Mouse (Mus musculus) kidney, adult 2 months (tissue): ENCODE results near the gene Flvcr1. TPM values are rescaled to one million over a fixed set of nuclear protein-coding genes. Genes with fewer than 3 reads are reported as not detected.

Experiments used
- DNase-seq: peaks from one replicate; pipeline ENCODE4 v3.0.0; 2021
- H3K27ac ChIP-seq: fragments of 200-500 bp; 2 replicates; pipeline ENCODE4 v1.5.1; 2012; ENCODE audit warnings: low read depth, low read length, control low read depth, inconsistent platforms; ENCODE audit not compliant: insufficient read depth
- H3K27me3 ChIP-seq: fragments of 200-500 bp; replicated peaks from 2 replicates; pipeline ENCODE4 v1.6.1; 2012; ENCODE audit warnings: mild to moderate bottlenecking, moderate library complexity, low read length, inconsistent platforms; ENCODE audit not compliant: control insufficient read depth, insufficient read depth
- H3K36me3 ChIP-seq: fragments of 200-500 bp; 2 replicates; pipeline ENCODE4 v1.6.1; 2012; ENCODE audit warnings: mild to moderate bottlenecking, moderate library complexity, low read length, inconsistent platforms; ENCODE audit not compliant: control insufficient read depth, insufficient read depth
- H3K4me1 ChIP-seq: fragments of 200-500 bp; 2 replicates; pipeline ENCODE4 v1.6.1; 2011; ENCODE audit warnings: low read length; ENCODE audit not compliant: control insufficient read depth, insufficient read depth
- H3K4me3 ChIP-seq: fragments of 200-500 bp; 2 replicates; pipeline ENCODE4 v1.5.1; 2011; ENCODE audit warnings: mild to moderate bottlenecking, low read depth, low read length, control low read depth; ENCODE audit not compliant: insufficient read depth
- CTCF ChIP-seq: fragments of 200-500 bp; conservative IDR thresholded peaks from 2 replicates; pipeline ENCODE4 v1.5.1; 2011; ENCODE audit warnings: low read depth, mild to moderate bottlenecking, control low read depth, low read length, moderate library complexity, mixed read lengths; ENCODE audit not compliant: insufficient read depth, insufficient read length
- POLR2A ChIP-seq: fragments of 200-500 bp; IDR thresholded peaks from one replicate; pipeline ENCODE4 v1.6.1; 2011; ENCODE audit warnings: low read depth, low read length, control low read depth
- WGBS: fragments of 180-500 bp; shearing (Covaris S2); methylation state at CpG from one replicate; pipeline ENCODE4 v1.1.7; 2018; 5-methylcytosine and 5-hydroxymethylcytosine counted together
- polyA plus RNA-seq: library from polyadenylated mRNA; depleted of rRNA; stranded (reverse); fragments of >200 nt; gene quantifications from 2 replicates; pipeline ENCODE4 v1.2.3, GENCODE M21; 2012; rRNA removed

Gene Flvcr1
- polyA plus RNA-seq, 1 experiment: 10.8 TPM

- TF ChIP-seq CTCF (no peak), POLR2A (no peak)
- Histone ChIP-seq H3K27ac (no peak overlapping the region), H3K4me1 (no peaks in the 10 kb centered on the region), H3K4me3 (no peak overlapping the region), H3K36me3 (no peaks in the 10 kb centered on the region), H3K27me3 (no peaks in the 10 kb centered on the region)
- WGBS: 88% methylated on average over 7 of the region's 7 CpGs
- DNase-seq: no peak
These were observed 57.9 kb downstream of the Flvcr1 start for GRCm38 (mm10) chr1:190968010-190968409.

GRCm38 (mm10) chr1:190964992-190965780 lies 60.8 kb downstream of the Flvcr1 start:
- peak; percentile 43 for DNase-seq
- Histone ChIP-seq H3K4me3 (no peak overlapping the region), H3K27me3 (no peaks in the 10 kb centered on the region), H3K4me1 (no peaks in the 10 kb centered on the region), H3K27ac (no peak overlapping the region), H3K36me3 (no peaks in the 10 kb centered on the region)
- WGBS: 67% methylated on average over 15 of the region's 15 CpGs
- no peak for TF ChIP-seq CTCF

- 96% methylated on average over 3 of the region's 3 CpGs for WGBS
- H3K27me3 ChIP-seq: no peaks in the 10 kb centered on the region
- H3K4me3 ChIP-seq: no peak overlapping the region
- H3K36me3 ChIP-seq: no peaks in the 10 kb centered on the region
- H3K27ac ChIP-seq: no peak overlapping the region
- no peak for DNase-seq
- H3K4me1 ChIP-seq: no peaks in the 10 kb centered on the region
- TF ChIP-seq POLR2A: no peak
- TF ChIP-seq CTCF: no peak
These were observed 63.2 kb downstream of the Flvcr1 start for GRCm38 (mm10) chr1:190962760-190963159.

- H3K27me3 ChIP-seq: no peaks in the 10 kb centered on the region
- no peak overlapping the region for H3K4me3 ChIP-seq
- no peak for TF ChIP-seq POLR2A
- TF ChIP-seq CTCF: no peak
- no peaks in the 10 kb centered on the region for H3K4me1 ChIP-seq
- 79% methylated on average over 5 of the region's 5 CpGs for WGBS
- H3K27ac ChIP-seq: no peak overlapping the region
- no peaks in the 10 kb centered on the region for H3K36me3 ChIP-seq
- DNase-seq: no peak
These were observed 67.1 kb downstream of the Flvcr1 start for GRCm38 (mm10) chr1:190958821-190959220.

Other genes with a start within 250 kb of the Flvcr1 start
- 5.8 and 8.3 TPM in 2 replicates for gene Rps6kc1, start 114.4 kb downstream of the Flvcr1 start, polyA plus RNA-seq
- 26.6 and 29.6 TPM in 2 replicates for gene Angel2, start 101.0 kb downstream of the Flvcr1 start, polyA plus RNA-seq
- 0.15 and 0.22 TPM in 2 replicates for gene Vash2, start 46.9 kb downstream of the Flvcr1 start, polyA plus RNA-seq
- gene Spata45, start 10.5 kb upstream of the Flvcr1 start, polyA plus RNA-seq: not detected in 2 replicates
- 8.1 and 10.4 TPM in 2 replicates for gene Tatdn3, start 36.8 kb upstream of the Flvcr1 start, polyA plus RNA-seq
- 0.31 and 0.43 TPM in 2 replicates for gene Nsl1, start 36.9 kb upstream of the Flvcr1 start, polyA plus RNA-seq
- gene Batf3, start 71.7 kb upstream of the Flvcr1 start, polyA plus RNA-seq: 4.1 and 4.9 TPM in 2 replicates
- not detected in 2 replicates for gene Fam71a, start 138.7 kb upstream of the Flvcr1 start, polyA plus RNA-seq
- gene Atf3, start 191.9 kb upstream of the Flvcr1 start, polyA plus RNA-seq: 1.2 and 1.5 TPM in 2 replicates